Mouse (Mus musculus) kidney, adult 2 months (tissue): ENCODE measurements around the gene Acap2. TPM values are rescaled to one million over a fixed set of nuclear protein-coding genes. Genes with fewer than 3 reads are reported as not detected.

ENCODE experiments used
- DNase-seq: peaks from one replicate; pipeline ENCODE4 v3.0.0; 2021
- H3K27ac ChIP-seq: fragments of 200-500 bp; 2 replicates; pipeline ENCODE4 v1.5.1; 2012; ENCODE audit warnings: low read depth, low read length, control low read depth, inconsistent platforms; ENCODE audit not compliant: insufficient read depth
- H3K27me3 ChIP-seq: fragments of 200-500 bp; replicated peaks from 2 replicates; pipeline ENCODE4 v1.6.1; 2012; ENCODE audit warnings: mild to moderate bottlenecking, moderate library complexity, low read length, inconsistent platforms; ENCODE audit not compliant: control insufficient read depth, insufficient read depth
- H3K36me3 ChIP-seq: fragments of 200-500 bp; 2 replicates; pipeline ENCODE4 v1.6.1; 2012; ENCODE audit warnings: mild to moderate bottlenecking, moderate library complexity, low read length, inconsistent platforms; ENCODE audit not compliant: control insufficient read depth, insufficient read depth
- H3K4me1 ChIP-seq: fragments of 200-500 bp; 2 replicates; pipeline ENCODE4 v1.6.1; 2011; ENCODE audit warnings: low read length; ENCODE audit not compliant: control insufficient read depth, insufficient read depth
- H3K4me3 ChIP-seq: fragments of 200-500 bp; 2 replicates; pipeline ENCODE4 v1.5.1; 2011; ENCODE audit warnings: mild to moderate bottlenecking, low read depth, low read length, control low read depth; ENCODE audit not compliant: insufficient read depth
- CTCF ChIP-seq: fragments of 200-500 bp; conservative IDR thresholded peaks from 2 replicates; pipeline ENCODE4 v1.5.1; 2011; ENCODE audit warnings: low read depth, mild to moderate bottlenecking, control low read depth, low read length, moderate library complexity, mixed read lengths; ENCODE audit not compliant: insufficient read depth, insufficient read length
- POLR2A ChIP-seq: fragments of 200-500 bp; IDR thresholded peaks from one replicate; pipeline ENCODE4 v1.6.1; 2011; ENCODE audit warnings: low read depth, low read length, control low read depth
- WGBS: fragments of 180-500 bp; shearing (Covaris S2); methylation state at CpG from one replicate; pipeline ENCODE4 v1.1.7; 2018; 5-methylcytosine and 5-hydroxymethylcytosine counted together
- polyA plus RNA-seq: library from polyadenylated mRNA; depleted of rRNA; stranded (reverse); fragments of >200 nt; gene quantifications from 2 replicates; pipeline ENCODE4 v1.2.3, GENCODE M21; 2012

Acap2 gene
- polyA plus RNA-seq, 1 experiment = 8.6 TPM

DNA sequence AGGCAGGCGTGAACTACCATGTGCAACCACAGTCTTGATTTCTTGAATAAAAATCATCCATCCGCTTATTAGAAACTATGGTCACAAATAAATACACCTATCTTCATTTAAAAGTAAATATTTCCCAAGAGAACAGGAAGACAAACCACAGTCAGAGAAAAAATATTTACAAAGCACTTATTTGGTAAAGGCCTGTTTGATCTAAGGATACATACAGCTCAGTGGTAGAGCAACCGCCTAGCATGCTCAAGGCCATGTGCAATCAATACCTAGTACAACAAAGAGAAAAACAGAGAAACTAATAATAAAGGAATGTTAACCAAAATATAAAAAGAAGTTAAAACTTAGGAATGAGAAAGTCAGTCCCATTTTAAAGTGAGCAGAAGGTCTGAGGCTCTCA lies 28.8 kb downstream of the Acap2 start:
- DNase-seq = no peak
- Histone ChIP-seq H3K4me3 (no peak overlapping the region), H3K4me1 (peaks cover 2% of the 10 kb centered on the region; the same call in 1 of the 2 replicates), H3K27ac (no peak overlapping the region), H3K27me3 (no peaks in the 10 kb centered on the region), H3K36me3 (no peaks in the 10 kb centered on the region)
- 94% methylated on average over 3 of the region's 3 CpGs for WGBS
- TF ChIP-seq POLR2A (no peak), CTCF (no peak)

DNA sequence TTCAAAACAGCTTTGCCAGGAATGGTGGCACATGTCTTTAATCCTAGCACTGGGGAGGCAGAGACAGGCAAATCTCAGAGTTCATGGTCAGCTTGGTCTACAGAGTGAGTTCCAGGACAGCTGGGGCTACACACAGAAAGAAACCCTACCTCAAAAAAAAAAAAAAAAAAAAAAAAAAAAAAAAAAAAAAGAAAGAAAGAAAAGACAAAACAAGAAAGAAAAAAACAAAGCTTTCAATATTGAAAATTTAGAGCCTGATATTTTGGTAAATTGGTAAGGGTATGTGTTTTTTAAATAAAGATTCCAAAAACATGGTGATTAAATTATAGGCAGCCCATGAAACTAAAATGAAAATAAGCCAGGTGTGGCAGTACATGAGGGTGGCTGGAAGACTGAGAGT lies 29.6 kb downstream of the Acap2 start:
- no peak for DNase-seq
- Histone ChIP-seq H3K4me3 (no peak overlapping the region), H3K4me1 (peaks cover 2% of the 10 kb centered on the region; the same call in 1 of the 2 replicates), H3K27ac (no peak overlapping the region), H3K27me3 (no peaks in the 10 kb centered on the region), H3K36me3 (no peaks in the 10 kb centered on the region)
- no peak for TF ChIP-seq CTCF
- no peak for TF ChIP-seq POLR2A

DNA sequence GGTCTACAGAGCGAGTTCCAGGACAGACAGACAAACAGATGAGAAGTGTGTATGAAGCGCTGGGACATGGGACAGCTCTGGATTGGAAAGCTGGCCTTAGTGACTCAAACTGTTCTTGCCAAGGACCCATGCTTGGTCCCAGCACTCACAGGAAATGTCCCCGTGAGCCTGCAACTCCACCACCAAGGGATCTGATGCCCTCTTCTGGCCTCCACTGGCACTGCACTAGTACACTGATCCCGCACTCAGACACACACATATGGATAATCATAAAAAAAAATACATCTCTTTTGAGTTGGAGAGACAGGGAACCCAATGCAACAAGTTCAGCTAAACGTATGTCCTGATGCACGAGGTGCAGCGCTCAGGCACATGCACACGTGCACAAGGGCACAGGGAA lies 30.7 kb downstream of the Acap2 start:
- Histone ChIP-seq H3K27ac (no peak overlapping the region), H3K27me3 (no peaks in the 10 kb centered on the region), H3K4me1 (peaks cover 2% of the 10 kb centered on the region), H3K36me3 (no peaks in the 10 kb centered on the region), H3K4me3 (no peak overlapping the region)
- TF ChIP-seq POLR2A (no peak), CTCF (peak; percentile 29; the same call in 1 of the 2 replicates)
- WGBS = 96% methylated on average over 8 of the region's 8 CpGs
- no peak for DNase-seq

DNA sequence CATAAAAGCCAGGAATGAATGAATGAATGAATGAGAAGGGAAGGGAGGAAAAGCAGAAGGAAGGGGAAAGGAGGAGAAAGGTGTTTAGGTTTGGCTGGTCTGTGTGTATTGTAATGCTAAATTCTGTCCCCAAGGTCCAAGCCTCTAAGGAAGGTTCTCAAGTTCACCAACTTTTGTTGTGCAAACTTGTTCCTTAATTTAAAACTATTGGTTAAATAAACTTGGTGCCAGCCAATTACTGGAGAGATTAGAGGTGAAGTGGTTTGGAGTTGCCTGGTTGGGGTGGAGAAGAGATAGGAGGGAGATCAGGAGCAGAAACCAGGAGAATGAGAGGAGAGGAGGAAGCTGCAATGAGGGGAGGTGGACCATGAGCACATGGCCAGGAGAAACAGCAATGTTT lies 31.4 kb downstream of the Acap2 start:
- no peaks in the 10 kb centered on the region for H3K36me3 ChIP-seq
- no peak for DNase-seq
- H3K4me3 ChIP-seq = no peak overlapping the region
- TF ChIP-seq CTCF (no peak), POLR2A (no peak)
- no peaks in the 10 kb centered on the region for H3K27me3 ChIP-seq
- H3K4me1 ChIP-seq = peaks cover 5% of the 10 kb centered on the region
- H3K27ac ChIP-seq = no peak overlapping the region

DNA sequence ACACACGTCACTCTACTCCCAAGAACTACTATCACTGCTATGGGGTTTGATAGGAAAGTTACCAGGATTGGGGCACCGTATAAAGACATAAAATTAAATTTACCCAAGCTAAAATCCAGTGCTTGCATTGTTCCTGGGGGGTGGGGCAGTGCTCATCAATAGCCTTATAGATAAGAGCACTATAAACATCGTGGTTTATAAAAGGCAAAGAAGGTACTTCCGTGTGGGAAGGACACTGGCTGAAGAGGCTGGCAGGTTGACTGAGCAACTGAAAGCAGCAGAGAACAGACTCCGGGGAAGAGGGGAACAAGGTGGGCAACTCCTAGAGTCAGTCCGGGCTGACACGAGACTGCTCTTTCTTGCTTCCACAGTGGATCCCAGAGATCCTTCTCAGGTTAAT lies 33.1 kb downstream of the Acap2 start:
- Histone ChIP-seq H3K27me3 (no peaks in the 10 kb centered on the region), H3K4me3 (no peak overlapping the region), H3K4me1 (peaks cover 5% of the 10 kb centered on the region), H3K36me3 (no peaks in the 10 kb centered on the region), H3K27ac (no peak overlapping the region)
- DNase-seq = no peak
- no peak for TF ChIP-seq POLR2A
- TF ChIP-seq CTCF = no peak
- WGBS = 61% methylated on average over 7 of the region's 7 CpGs

DNA sequence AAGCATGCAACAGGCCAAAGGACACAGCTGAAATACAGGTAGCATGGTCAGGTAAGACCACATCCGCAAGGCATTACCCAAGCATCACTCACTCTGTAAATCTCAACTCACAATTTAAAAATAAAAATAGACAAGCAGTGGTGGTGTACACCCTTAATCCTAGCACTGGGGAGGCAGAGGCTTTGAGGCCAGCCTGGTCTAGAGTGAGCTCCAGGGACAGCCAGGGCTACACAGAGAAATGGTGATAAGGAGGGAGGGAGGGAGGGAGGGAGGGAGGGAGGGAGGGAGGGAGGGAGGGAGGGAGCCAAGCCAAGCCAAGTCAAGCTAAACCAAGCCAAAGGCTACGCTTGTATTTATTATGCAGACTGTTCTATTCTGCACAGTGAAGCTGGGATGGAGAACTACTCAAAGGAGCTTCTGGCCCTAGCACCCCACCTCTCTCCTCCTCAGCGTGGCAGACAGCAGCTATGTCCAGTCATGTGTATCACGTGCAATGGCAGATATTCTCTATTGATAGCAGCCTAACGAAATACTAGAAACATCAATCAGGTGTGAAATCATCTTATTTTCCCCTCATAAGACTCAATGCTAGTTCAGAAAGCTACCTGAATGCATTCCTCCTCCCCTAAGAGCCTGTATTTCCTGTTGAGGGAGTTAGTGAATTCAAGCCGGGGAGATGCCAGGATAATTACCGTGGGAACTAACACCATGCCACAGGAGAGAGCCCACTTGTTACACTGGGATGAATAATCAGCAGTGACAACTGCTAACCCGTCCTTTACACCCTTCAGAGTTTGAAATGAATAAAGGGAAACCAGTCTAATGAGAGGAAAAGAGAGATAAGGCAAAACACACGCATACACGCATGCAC lies 33.8 kb downstream of the Acap2 start:
- peaks cover 5% of the 10 kb centered on the region for H3K4me1 ChIP-seq
- H3K4me3 ChIP-seq = no peak overlapping the region
- no peaks in the 10 kb centered on the region for H3K36me3 ChIP-seq
- H3K27me3 ChIP-seq = no peaks in the 10 kb centered on the region
- WGBS = 47% methylated on average over 10 of the region's 10 CpGs
- no peak overlapping the region for H3K27ac ChIP-seq
- no peak for DNase-seq
- TF ChIP-seq POLR2A (no peak), CTCF (no peak)

DNA sequence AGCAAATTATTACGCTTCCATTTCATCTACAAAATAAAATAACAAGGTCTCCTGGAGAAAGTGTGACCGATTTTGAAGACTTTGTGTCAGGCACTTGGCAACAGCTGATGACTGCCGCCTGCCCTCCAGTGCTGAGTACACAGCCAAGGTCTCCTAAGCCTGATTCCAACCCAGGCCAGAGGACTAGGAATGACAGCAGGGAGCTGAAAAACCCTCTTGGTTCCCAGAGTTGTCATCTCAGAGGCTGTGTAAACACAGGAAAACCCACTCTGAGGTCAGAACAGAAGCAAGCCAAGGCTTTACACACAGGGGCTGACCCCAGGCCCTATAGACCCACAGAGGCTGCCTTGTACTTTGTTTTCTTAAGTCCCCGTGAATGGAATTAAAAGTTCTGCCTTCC lies 35.1 kb downstream of the Acap2 start:
- 64% methylated on average over 4 of the region's 4 CpGs for WGBS
- TF ChIP-seq CTCF (no peak), POLR2A (no peak)
- peaks cover 5% of the 10 kb centered on the region for H3K4me1 ChIP-seq
- no peak overlapping the region for H3K27ac ChIP-seq
- H3K36me3 ChIP-seq = no peaks in the 10 kb centered on the region
- H3K27me3 ChIP-seq = no peaks in the 10 kb centered on the region
- no peak overlapping the region for H3K4me3 ChIP-seq
- DNase-seq = no peak
